Mouse (Mus musculus): ENCODE measurements around the gene Rusc1. TPM values are rescaled to one million over a fixed set of nuclear protein-coding genes. Genes with fewer than 3 reads are reported as not detected.

Rusc1 gene
- total RNA-seq, 1 experiment from 2014 or later = 22.4 TPM

Other genes starting within 250 kb of the Rusc1 start
- 8.1 to 11.7 TPM (median 11.6 TPM) in 3 replicates for gene Msto1, start 179.3 kb downstream of the Rusc1 start, total RNA-seq (2017)
- gene Ash1l, start 142.7 kb downstream of the Rusc1 start, total RNA-seq (2017) = 40.6 to 78.1 TPM (median 41.7 TPM) in 3 replicates
- 38.3 to 58.2 TPM (median 53.2 TPM) in 3 replicates for gene Dap3, start 142.1 kb downstream of the Rusc1 start, total RNA-seq (2017)
- not detected in 3 replicates for gene Gm43738, start 7.8 kb upstream of the Rusc1 start, total RNA-seq (2017)
- 37.2 to 55.7 TPM (median 39.0 TPM) in 3 replicates for gene Fdps, start 8.6 kb upstream of the Rusc1 start, total RNA-seq (2017)
- not detected in 3 replicates for gene Pklr, start 42.8 kb upstream of the Rusc1 start, total RNA-seq (2017)
- not detected in 3 replicates for gene Hcn3, start 66.9 kb upstream of the Rusc1 start, total RNA-seq (2017)
- 81.2 to 140 TPM (median 118 TPM) in 3 replicates for gene Clk2, start 71.5 kb upstream of the Rusc1 start, total RNA-seq (2017)
- 23.2 to 55.0 TPM (median 23.6 TPM) in 3 replicates for gene Scamp3, start 84.2 kb upstream of the Rusc1 start, total RNA-seq (2017)
- 4.9 to 45.4 TPM (median 15.8 TPM) in 3 replicates for gene Fam189b, start 89.8 kb upstream of the Rusc1 start, total RNA-seq (2017)
- gene Gba, start 109.6 kb upstream of the Rusc1 start, total RNA-seq (2017) = 71.9 to 84.9 TPM (median 81.9 TPM) in 3 replicates
- gene Thbs3, start 121.9 kb upstream of the Rusc1 start, total RNA-seq (2017) = 0.95 to 2.3 TPM (median 1.8 TPM) in 3 replicates
- 42.5 to 61.0 TPM (median 58.7 TPM) in 3 replicates for gene Mtx1, start 133.8 kb upstream of the Rusc1 start, total RNA-seq (2017)
- gene Muc1, start 135.7 kb upstream of the Rusc1 start, total RNA-seq (2017) = 0.85 to 2.2 TPM (median 0.86 TPM) in 3 replicates
- 53.3 to 77.9 TPM (median 61.9 TPM) in 3 replicates for gene Krtcap2, start 152.7 kb upstream of the Rusc1 start, total RNA-seq (2017)
- 0.53 to 2.3 TPM in 2 of 3 replicates, not detected in the other for gene Trim46, start 153.0 kb upstream of the Rusc1 start, total RNA-seq (2017)
- 67.3 to 102 TPM (median 83.1 TPM) in 3 replicates for gene Dpm3, start 166.0 kb upstream of the Rusc1 start, total RNA-seq (2017)
- gene Slc50a1, start 177.3 kb upstream of the Rusc1 start, total RNA-seq (2017) = 58.3 to 94.6 TPM (median 67.9 TPM) in 3 replicates
- 0.38 to 0.39 TPM in 2 of 3 replicates, not detected in the other for gene Efna1, start 187.8 kb upstream of the Rusc1 start, total RNA-seq (2017)
- not detected in 3 replicates for gene Efna3, start 229.7 kb upstream of the Rusc1 start, total RNA-seq (2017)
- not detected in 3 replicates for gene Efna4, start 244.7 kb upstream of the Rusc1 start, total RNA-seq (2017)